Mouse (Mus musculus) kidney, embryonic 14.5 days (tissue): ENCODE results near the gene Pafah2. TPM values are rescaled to one million over a fixed set of nuclear protein-coding genes. Genes with fewer than 3 reads are reported as not detected.

Source experiments
- ATAC-seq: fragments of 200-750 bp; cut with Nextera tagmentation; 2 replicates; pipeline ENCODE4 v1.8.0; 2017; ENCODE audit warnings: moderate number of reproducible peaks, mild to moderate bottlenecking, moderate TSS enrichment, moderate library complexity; ENCODE audit not compliant: low FRiP score, low TSS enrichment
- H3K27ac ChIP-seq: fragments of 300-500 bp; sonication (generic); 2 replicates; pipeline ENCODE4 v1.5.1; 2014; ENCODE audit warnings: low read depth, mild to moderate bottlenecking, low read length, moderate library complexity, mixed read lengths
- H3K27me3 ChIP-seq: fragments of 300-500 bp; sonication (generic); 2 replicates; pipeline ENCODE4 v1.6.1; 2014; ENCODE audit warnings: mild to moderate bottlenecking, low read length; ENCODE audit not compliant: control insufficient read depth, insufficient read depth
- H3K36me3 ChIP-seq: fragments of 300-500 bp; sonication (generic); 2 replicates; pipeline ENCODE4 v1.6.1; 2014; ENCODE audit warnings: low read length, mixed read lengths; ENCODE audit not compliant: control insufficient read depth, insufficient read depth
- H3K4me1 ChIP-seq: fragments of 300-500 bp; sonication (generic); 2 replicates; pipeline ENCODE4 v1.6.1; 2014; ENCODE audit warnings: low read length, mixed read lengths; ENCODE audit not compliant: control insufficient read depth, insufficient read depth
- H3K4me2 ChIP-seq: fragments of 300-500 bp; sonication (generic); replicated peaks from 2 replicates; pipeline ENCODE4 v1.6.1; 2014; ENCODE audit warnings: low read depth, mild to moderate bottlenecking, low read length
- H3K4me3 ChIP-seq: fragments of 300-500 bp; sonication (generic); 2 replicates; pipeline ENCODE4 v1.5.1; 2014; ENCODE audit warnings: mild to moderate bottlenecking, low read length
- H3K9ac ChIP-seq: fragments of 300-500 bp; sonication (generic); 2 replicates; pipeline ENCODE4 v1.6.1; 2014; ENCODE audit warnings: low read depth, mild to moderate bottlenecking, low read length, moderate library complexity
- H3K9me3 ChIP-seq: fragments of 300-500 bp; sonication (generic); 2 replicates; pipeline ENCODE4 v1.6.1; 2016; ENCODE audit warnings: low read length; ENCODE audit not compliant: control insufficient read depth
- WGBS: fragments of 180-500 bp; shearing (Covaris S2); extraction: QIAGEN DNeasy Blood & Tissue Kit; methylation state at CpG from one replicate; pipeline ENCODE4 v1.1.7; 2014; 5-methylcytosine and 5-hydroxymethylcytosine counted together
- polyA plus RNA-seq: library from polyadenylated mRNA; unstranded; fragments of >200 nt; fragmentation: Nextera tagmentation; extraction: Ambion mirVana; gene quantifications from 2 replicates; pipeline ENCODE4 v1.2.1, GENCODE M21; 2014

The Pafah2 gene
- polyA plus RNA-seq, 1 experiment from 2014 or later: 12.3 TPM

GRCm38 (mm10) chr4:134467435-134468214 is 71.5 kb downstream of the Pafah2 start:
- Histone ChIP-seq H3K36me3 (peaks cover 19% of the 10 kb centered on the region), H3K4me2 (peak overlapping the region; percentile 72), H3K9me3 (no peaks in the 10 kb centered on the region), H3K27me3 (no peaks in the 10 kb centered on the region), H3K4me3 (peak overlapping the region; percentile 92), H3K4me1 (peaks cover 7% of the 10 kb centered on the region; the same call in 1 of the 2 replicates), H3K27ac (peak overlapping the region; percentile 6), H3K9ac (peak overlapping the region; percentile 96)
- WGBS: 1% methylated on average over 31 of the region's 31 CpGs
- ATAC-seq: peak; percentile 24

GRCm38 (mm10) chr4:134468215-134468575 is 72.1 kb downstream of the Pafah2 start, which contains the start of gene Stmn1:
Gene Stmn1, plus strand, starts transcription at chr4:134468320.
- under 1% methylated on average over 31 of the region's 31 CpGs for WGBS
- no peaks in the 10 kb centered on the region for H3K9me3 ChIP-seq
- H3K4me3 ChIP-seq: peak within 1 kb of the TSS; percentile 92
- peaks cover 7% of the 10 kb centered on the region; the same call in 1 of the 2 replicates for H3K4me1 ChIP-seq
- ATAC-seq: peak; percentile 96
- H3K4me2 ChIP-seq: peak within 1 kb of the TSS; percentile 72
- peaks cover 25% of the 10 kb centered on the region for H3K36me3 ChIP-seq
- H3K27ac ChIP-seq: peak within 1 kb of the TSS; percentile 96
- peak within 1 kb of the TSS; percentile 96 for H3K9ac ChIP-seq
- H3K27me3 ChIP-seq: no peaks in the 10 kb centered on the region

GRCm38 (mm10) chr4:134468578-134469266 is 72.6 kb downstream of the Pafah2 start:
- peak overlapping the region; percentile 96 for H3K27ac ChIP-seq
- no peaks in the 10 kb centered on the region for H3K9me3 ChIP-seq
- H3K4me3 ChIP-seq: peak overlapping the region; percentile 92
- H3K4me2 ChIP-seq: peak overlapping the region; percentile 72
- peak; percentile 89 for ATAC-seq
- peak overlapping the region; percentile 96 for H3K9ac ChIP-seq
- under 1% methylated on average over 68 of the region's 68 CpGs for WGBS
- peaks cover 7% of the 10 kb centered on the region; the same call in 1 of the 2 replicates for H3K4me1 ChIP-seq
- no peaks in the 10 kb centered on the region for H3K27me3 ChIP-seq
- H3K36me3 ChIP-seq: peaks cover 27% of the 10 kb centered on the region

GRCm38 (mm10) chr4:134469341-134469796 is 73.2 kb downstream of the Pafah2 start:
- H3K4me2 ChIP-seq: peak overlapping the region; percentile 72
- peak overlapping the region; percentile 92 for H3K4me3 ChIP-seq
- ATAC-seq: no peak
- H3K27ac ChIP-seq: 0 out of 2 replicates have a peak overlapping the region, but pooled peaks have one; percentile 11
- peaks cover 7% of the 10 kb centered on the region; the same call in 1 of the 2 replicates for H3K4me1 ChIP-seq
- peaks cover 33% of the 10 kb centered on the region for H3K36me3 ChIP-seq
- H3K27me3 ChIP-seq: no peaks in the 10 kb centered on the region
- H3K9me3 ChIP-seq: no peaks in the 10 kb centered on the region
- H3K9ac ChIP-seq: peak overlapping the region; percentile 96
- 15% methylated on average over 6 of the region's 6 CpGs for WGBS

GRCm38 (mm10) chr4:134469985-134470384 is 73.9 kb downstream of the Pafah2 start:
- Histone ChIP-seq H3K9me3 (no peaks in the 10 kb centered on the region), H3K27ac (no peak overlapping the region), H3K9ac (peak overlapping the region; percentile 96; the same call in 1 of the 2 replicates), H3K4me2 (peak overlapping the region; percentile 72), H3K36me3 (peaks cover 39% of the 10 kb centered on the region), H3K27me3 (no peaks in the 10 kb centered on the region), H3K4me1 (peaks cover 7% of the 10 kb centered on the region; the same call in 1 of the 2 replicates), H3K4me3 (peak overlapping the region; percentile 92)
- ATAC-seq: no peak
- 58% methylated on average over 3 of the region's 3 CpGs for WGBS

GRCm38 (mm10) chr4:134471469-134471868 is 75.3 kb downstream of the Pafah2 start:
- Histone ChIP-seq H3K4me2 (no peak overlapping the region), H3K4me1 (peaks cover 7% of the 10 kb centered on the region; the same call in 1 of the 2 replicates), H3K9me3 (no peaks in the 10 kb centered on the region), H3K9ac (no peak overlapping the region), H3K27me3 (no peaks in the 10 kb centered on the region), H3K27ac (no peak overlapping the region), H3K36me3 (peaks cover 49% of the 10 kb centered on the region), H3K4me3 (no peak overlapping the region)
- ATAC-seq: no peak

GRCm38 (mm10) chr4:134473764-134474163 is 77.6 kb downstream of the Pafah2 start:
- H3K4me1 ChIP-seq: peaks cover 7% of the 10 kb centered on the region; the same call in 1 of the 2 replicates
- H3K9me3 ChIP-seq: no peaks in the 10 kb centered on the region
- H3K4me3 ChIP-seq: no peak overlapping the region
- H3K27ac ChIP-seq: no peak overlapping the region
- H3K9ac ChIP-seq: no peak overlapping the region
- H3K4me2 ChIP-seq: no peak overlapping the region
- ATAC-seq: no peak
- no peaks in the 10 kb centered on the region for H3K27me3 ChIP-seq
- WGBS: 88% methylated on average over 4 of the region's 4 CpGs
- peaks cover 53% of the 10 kb centered on the region for H3K36me3 ChIP-seq

- no peaks in the 10 kb centered on the region for H3K9me3 ChIP-seq
- no peaks in the 10 kb centered on the region for H3K27me3 ChIP-seq
- H3K27ac ChIP-seq: no peak overlapping the region
- 63% methylated on average over 8 of the region's 8 CpGs for WGBS
- H3K9ac ChIP-seq: no peak overlapping the region
- H3K4me1 ChIP-seq: peaks cover 7% of the 10 kb centered on the region; the same call in 1 of the 2 replicates
- no peak for ATAC-seq
- H3K36me3 ChIP-seq: peaks cover 53% of the 10 kb centered on the region
- H3K4me2 ChIP-seq: no peak overlapping the region
- no peak overlapping the region for H3K4me3 ChIP-seq
Observed at GRCm38 (mm10) chr4:134474240-134474639, 78.1 kb downstream of the Pafah2 start.
